Mouse (Mus musculus) forebrain, embryonic 11.5 days (tissue): ENCODE measurements at regions not wholly inside any gene's neighbourhood (a gene's known extent, or its start where the extent isn't known, plus 50 kb on each side); places are given as distances from the start of the nearest gene placed in this dataset.

Source experiments
- ATAC-seq: fragments of 200-750 bp; cut with Nextera tagmentation; replicated peaks from 2 replicates; pipeline ENCODE4 v1.8.0; 2017; ENCODE audit warnings: moderate TSS enrichment; ENCODE audit not compliant: low FRiP score
- DNase-seq: peaks from one replicate; pipeline ENCODE4 v3.0.0-alpha.2; 2017; ENCODE audit warnings: low spot score
- H3K27ac ChIP-seq: fragments of 300-500 bp; sonication (generic); 2 replicates; pipeline ENCODE4 v1.5.1; 2014; ENCODE audit warnings: low read depth, low read length
- H3K27me3 ChIP-seq: fragments of 300-500 bp; sonication (generic); 2 replicates; pipeline ENCODE4 v1.6.1; 2014; ENCODE audit warnings: mild to moderate bottlenecking, low read length, mixed read lengths; ENCODE audit not compliant: control insufficient read depth, insufficient read depth
- H3K36me3 ChIP-seq: fragments of 300-500 bp; sonication (generic); 2 replicates; pipeline ENCODE4 v1.6.1; 2014; ENCODE audit warnings: mild to moderate bottlenecking, low read length, moderate library complexity, mixed read lengths; ENCODE audit not compliant: control insufficient read depth, insufficient read depth
- H3K4me1 ChIP-seq: fragments of 300-500 bp; sonication (generic); replicated peaks from 2 replicates; pipeline ENCODE4 v1.6.1; 2014; ENCODE audit warnings: low read length, mixed read lengths; ENCODE audit not compliant: control insufficient read depth, insufficient read depth
- H3K4me2 ChIP-seq: fragments of 300-500 bp; sonication (generic); 2 replicates; pipeline ENCODE4 v1.6.1; 2014; ENCODE audit warnings: low read depth, mild to moderate bottlenecking, low read length, moderate library complexity, mixed read lengths; ENCODE audit not compliant: severe bottlenecking
- H3K4me3 ChIP-seq: fragments of 300-500 bp; sonication (generic); 2 replicates; pipeline ENCODE4 v1.5.1; 2014; ENCODE audit warnings: low read depth, low read length
- H3K9ac ChIP-seq: fragments of 300-500 bp; sonication (generic); 2 replicates; pipeline ENCODE4 v1.6.1; 2014; ENCODE audit warnings: low read length
- H3K9me3 ChIP-seq: fragments of 300-500 bp; sonication (generic); 2 replicates; pipeline ENCODE4 v1.6.1; 2016; ENCODE audit warnings: low read length, mixed read lengths; ENCODE audit not compliant: control insufficient read depth
- WGBS: fragments of 180-500 bp; shearing (Covaris S2); extraction: QIAGEN DNeasy Blood & Tissue Kit; methylation state at CpG from one replicate; pipeline ENCODE4 v1.1.7; 2014; 5-methylcytosine and 5-hydroxymethylcytosine counted together

GRCm38 (mm10) chr6:148719062-148719461 lies 112.2 kb downstream of the Ipo8 start:
- no peaks in the 10 kb centered on the region for H3K9me3 ChIP-seq
- no peak for DNase-seq
- H3K4me1 ChIP-seq, result no peaks in the 10 kb centered on the region
- no peaks in the 10 kb centered on the region for H3K27me3 ChIP-seq
- no peaks in the 10 kb centered on the region for H3K36me3 ChIP-seq
- no peak overlapping the region for H3K4me2 ChIP-seq
- no peak overlapping the region for H3K27ac ChIP-seq
- H3K9ac ChIP-seq, result no peak overlapping the region
- H3K4me3 ChIP-seq, result no peak overlapping the region
- ATAC-seq, result no peak

- 87% methylated on average over 3 of the region's 3 CpGs for WGBS
Measured at GRCm38 (mm10) chr6:148710406-148710805, 120.9 kb downstream of the Ipo8 start.

GRCm38 (mm10) chr6:148708389-148708788 lies 122.9 kb downstream of the Ipo8 start:
- H3K4me1 ChIP-seq, result no peaks in the 10 kb centered on the region
- no peaks in the 10 kb centered on the region for H3K36me3 ChIP-seq
- no peak overlapping the region for H3K9ac ChIP-seq
- DNase-seq, result no peak
- no peaks in the 10 kb centered on the region for H3K27me3 ChIP-seq
- H3K9me3 ChIP-seq, result no peaks in the 10 kb centered on the region
- no peak overlapping the region for H3K4me3 ChIP-seq
- no peak for ATAC-seq
- no peak overlapping the region for H3K27ac ChIP-seq
- WGBS, result 78% methylated on average over 2 of the region's 2 CpGs
- H3K4me2 ChIP-seq, result no peak overlapping the region

More at GRCm38 (mm10) chr6:148710406-148710805, 120.9 kb downstream of the Ipo8 start:
- H3K4me3 ChIP-seq, result no peak overlapping the region
- no peaks in the 10 kb centered on the region for H3K4me1 ChIP-seq
- H3K36me3 ChIP-seq, result no peaks in the 10 kb centered on the region
- no peak overlapping the region for H3K9ac ChIP-seq
- H3K27ac ChIP-seq, result no peak overlapping the region
- H3K9me3 ChIP-seq, result no peaks in the 10 kb centered on the region
- no peaks in the 10 kb centered on the region for H3K27me3 ChIP-seq
- no peak for DNase-seq
- H3K4me2 ChIP-seq, result no peak overlapping the region
- no peak for ATAC-seq

GRCm38 (mm10) chr6:148705711-148706110 lies 125.6 kb downstream of the Ipo8 start:
- Histone ChIP-seq H3K9ac (no peak overlapping the region), H3K27me3 (no peaks in the 10 kb centered on the region), H3K4me3 (no peak overlapping the region), H3K4me1 (no peaks in the 10 kb centered on the region), H3K9me3 (no peaks in the 10 kb centered on the region), H3K4me2 (no peak overlapping the region), H3K36me3 (no peaks in the 10 kb centered on the region), H3K27ac (no peak overlapping the region)
- WGBS, result 33% methylated on average over 2 of the region's 2 CpGs
- DNase-seq, result peak; percentile 73
- ATAC-seq, result no peak

GRCm38 (mm10) chr6:148693329-148693728 lies 137.9 kb downstream of the Ipo8 start:
- Histone ChIP-seq H3K27me3 (no peaks in the 10 kb centered on the region), H3K4me3 (no peak overlapping the region)
- 43% methylated on average over 4 of the region's 4 CpGs for WGBS

GRCm38 (mm10) chr6:148687770-148688169 lies 143.5 kb downstream of the Ipo8 start:
- Histone ChIP-seq H3K9ac (no peak overlapping the region), H3K4me2 (no peak overlapping the region), H3K27ac (no peak overlapping the region), H3K4me1 (no peaks in the 10 kb centered on the region), H3K4me3 (no peak overlapping the region), H3K27me3 (no peaks in the 10 kb centered on the region), H3K9me3 (no peaks in the 10 kb centered on the region), H3K36me3 (no peaks in the 10 kb centered on the region)
- ATAC-seq (peak; percentile 71), DNase-seq (peak; percentile 68)
- 40% methylated on average over 3 of the region's 4 CpGs for WGBS

More at GRCm38 (mm10) chr6:148693329-148693728, 137.9 kb downstream of the Ipo8 start:
- Histone ChIP-seq H3K9me3 (no peaks in the 10 kb centered on the region), H3K27ac (no peak overlapping the region), H3K36me3 (no peaks in the 10 kb centered on the region), H3K4me1 (no peaks in the 10 kb centered on the region), H3K9ac (no peak overlapping the region), H3K4me2 (no peak overlapping the region)
- ATAC-seq (no peak), DNase-seq (no peak)

- ATAC-seq, result no peak
- WGBS, result 88% methylated on average over 2 of the region's 2 CpGs
Measured at GRCm38 (mm10) chr6:148660152-148660551, 171.1 kb downstream of the Ipo8 start.

GRCm38 (mm10) chr6:148653216-148653615 lies 178.1 kb downstream of the Ipo8 start:
- Histone ChIP-seq H3K36me3 (no peaks in the 10 kb centered on the region), H3K9ac (no peak overlapping the region), H3K4me3 (no peak overlapping the region), H3K9me3 (no peaks in the 10 kb centered on the region), H3K27ac (no peak overlapping the region), H3K4me1 (no peaks in the 10 kb centered on the region), H3K4me2 (no peak overlapping the region), H3K27me3 (no peaks in the 10 kb centered on the region)
- ATAC-seq, result no peak
- DNase-seq, result no peak
- 61% methylated on average over 3 of the region's 3 CpGs for WGBS

More at GRCm38 (mm10) chr6:148660152-148660551, 171.1 kb downstream of the Ipo8 start:
- Histone ChIP-seq H3K4me1 (no peaks in the 10 kb centered on the region), H3K4me2 (no peak overlapping the region), H3K4me3 (no peak overlapping the region), H3K27me3 (no peaks in the 10 kb centered on the region), H3K27ac (no peak overlapping the region), H3K9ac (no peak overlapping the region), H3K9me3 (no peaks in the 10 kb centered on the region), H3K36me3 (no peaks in the 10 kb centered on the region)
- no peak for DNase-seq

- H3K9ac ChIP-seq, result no peak overlapping the region
- H3K27ac ChIP-seq, result no peak overlapping the region
- WGBS, result 76% methylated on average over 4 of the region's 4 CpGs
- H3K4me1 ChIP-seq, result no peaks in the 10 kb centered on the region
- ATAC-seq (no peak), DNase-seq (no peak)
- no peaks in the 10 kb centered on the region for H3K27me3 ChIP-seq
- H3K9me3 ChIP-seq, result no peaks in the 10 kb centered on the region
- no peaks in the 10 kb centered on the region for H3K36me3 ChIP-seq
- no peak overlapping the region for H3K4me3 ChIP-seq
- no peak overlapping the region for H3K4me2 ChIP-seq
Measured at GRCm38 (mm10) chr6:148652434-148652833, 178.8 kb downstream of the Ipo8 start.
